Mouse (Mus musculus) kidney, adult 2 months (tissue): ENCODE data around the gene Olig3.

Experiments used
- CTCF ChIP-seq: fragments of 200-500 bp; conservative IDR thresholded peaks from 2 replicates; pipeline ENCODE4 v1.5.1; 2011; ENCODE audit warnings: low read depth, mild to moderate bottlenecking, control low read depth, low read length, moderate library complexity, mixed read lengths; ENCODE audit not compliant: insufficient read depth, insufficient read length
- POLR2A ChIP-seq: fragments of 200-500 bp; IDR thresholded peaks from one replicate; pipeline ENCODE4 v1.6.1; 2011; ENCODE audit warnings: low read depth, low read length, control low read depth

DNA sequence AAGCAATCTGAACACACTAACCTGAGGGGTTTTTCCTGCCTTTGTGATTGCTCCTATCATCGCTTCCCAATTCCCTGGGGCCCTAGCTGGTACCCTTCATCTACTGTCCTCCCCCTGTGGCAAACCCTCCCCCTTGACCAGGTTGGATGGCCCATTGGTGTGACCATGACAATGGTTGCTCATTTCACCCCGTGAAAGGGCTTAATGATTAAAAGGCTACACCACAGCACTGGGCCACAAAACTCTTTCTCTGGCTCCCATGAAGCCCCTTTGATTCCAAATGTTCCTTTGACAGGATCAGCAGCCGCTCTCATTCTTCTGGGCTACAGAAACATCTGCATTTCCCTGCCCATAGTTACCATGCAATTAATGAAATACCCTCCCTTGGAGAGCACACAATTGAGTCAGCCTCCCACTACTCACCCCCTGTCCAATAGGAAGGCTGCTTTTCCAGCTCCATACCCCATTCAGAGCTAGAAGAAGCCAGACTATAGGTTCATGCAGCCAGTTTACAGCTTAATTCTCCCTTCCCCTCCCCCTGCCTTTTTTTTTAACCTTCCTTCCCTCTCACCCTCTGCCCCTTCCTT, 27.0 kb upstream of the Olig3 start:
- TF ChIP-seq POLR2A: no peak
- TF ChIP-seq CTCF: no peak
